Comparison of ENCODE assay signal across 8 mouse cellular contexts in the genomic region with DNA sequence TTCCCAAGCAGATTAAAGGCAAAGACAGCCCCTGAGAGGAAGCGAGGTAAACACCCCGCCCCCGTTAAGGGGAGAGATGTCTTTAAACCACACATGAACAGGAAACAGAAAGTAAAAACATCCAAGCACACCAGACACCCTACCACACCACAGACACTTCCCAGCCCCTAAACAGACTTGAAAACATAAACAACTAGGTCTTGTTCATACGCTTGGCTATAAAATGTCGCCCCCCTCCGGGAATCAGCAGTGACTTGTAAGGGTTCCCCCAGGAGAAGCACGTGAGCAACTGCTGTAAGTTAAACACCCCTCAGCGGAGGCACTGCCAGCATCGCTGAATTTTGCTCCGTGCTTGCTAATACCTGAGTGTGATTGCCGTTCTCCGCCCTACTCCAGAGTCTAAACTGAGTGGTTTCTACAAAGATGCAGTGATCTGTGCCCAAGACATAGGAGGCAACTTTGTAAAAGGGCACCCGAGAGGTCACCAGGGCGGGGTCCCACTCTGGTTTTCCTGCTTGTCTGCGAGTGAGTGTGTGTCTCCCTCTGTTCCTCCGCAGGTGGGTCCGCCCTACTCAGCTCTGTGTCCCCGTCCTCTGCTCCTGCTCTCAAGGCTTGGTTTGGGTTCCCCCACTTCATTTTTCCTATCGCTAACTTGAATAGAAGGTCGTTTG. TPM values are rescaled to one million over a fixed set of nuclear protein-coding genes. Genes with fewer than 3 reads are reported as not detected.
A peak's percentile ranks its signal among the peaks of the same experiment; 100 is the strongest.
DNase-seq lines count a peak whose midpoint lies in the region; ATAC-seq and TF ChIP-seq lines count a peak whose summit lies in the region.

No protein-coding gene starts in this region.

- no peaks in the 10 kb centered on the region for H3K9me3 ChIP-seq in forebrain, postnatal 0 days (ENCODE audit: low read length)
- H3K9me3 ChIP-seq in hindbrain, embryonic 10.5 days, result no peaks in the 10 kb centered on the region

- no peaks in the 10 kb centered on the region for H3K36me3 ChIP-seq in forebrain, postnatal 0 days (ENCODE audit: insufficient read depth)
- H3K36me3 ChIP-seq in hindbrain, embryonic 10.5 days, result no peaks in the 10 kb centered on the region

- 2% methylated on average over 20 of the region's 20 CpGs for WGBS in forebrain, postnatal 0 days
- under 1% methylated on average over 20 of the region's 20 CpGs for WGBS in hindbrain, embryonic 10.5 days

- no peak overlapping the region for H3K27ac ChIP-seq in forebrain, postnatal 0 days (ENCODE audit: low read depth, low read length)
- peak overlapping the region; percentile 74 for H3K27ac ChIP-seq in hindbrain, embryonic 10.5 days

- peaks cover 10% of the 10 kb centered on the region; the same call in 1 of the 2 replicates for H3K4me1 ChIP-seq in forebrain, postnatal 0 days (ENCODE audit: insufficient read depth)
- peaks cover 15% of the 10 kb centered on the region for H3K4me1 ChIP-seq in hindbrain, embryonic 10.5 days (replicated peaks)

- ATAC-seq in forebrain, postnatal 0 days, result 0 out of 2 replicates have a peak, but pooled peaks have one; percentile 43
- peak; percentile 68 for ATAC-seq in megakaryocyte progenitor cell, adult 5-6 weeks (replicated peaks; ENCODE audit: poor library complexity)

- DNase-seq in Muller cell, postnatal 12 days (ENCODE audit: inconsistent ontology term), result peak; percentile 37
- DNase-seq in brain, embryonic 14.5 days (ENCODE audit: low read depth), result peak; percentile 79
- DNase-seq in forebrain, postnatal 0 days, result peak; percentile 33
- DNase-seq in hindbrain, embryonic 10.5 days (ENCODE audit: low spot score), result peak; percentile 47
- DNase-seq in left cerebral cortex, postnatal 36 days (ENCODE audit: low spot score in 2 of 2), result peak; percentile 13 to 26
- DNase-seq in right cerebral cortex, postnatal 25 days, result peak; percentile 24
- DNase-seq in yolk sac, embryonic 10.5 days (ENCODE audit: low spot score), result peak; percentile 83

- TF ChIP-seq CTCF in brain, embryonic 14.5 days (IDR thresholded peaks at IDR 0.05; ENCODE audit: borderline replicate concordance, extremely low read depth, insufficient read depth, insufficient read length), result no peak; the same call in 1 of the 2 replicates
- TF ChIP-seq CTCF in forebrain, postnatal 0 days (IDR thresholded peaks at IDR 0.05; ENCODE audit: low read depth), result no peak; the same call in 1 of the 2 replicates

- no peak for TF ChIP-seq POLR2A in brain, embryonic 14.5 days (IDR thresholded peaks at IDR 0.05; ENCODE audit: borderline replicate concordance, extremely low read depth, insufficient read depth, insufficient read length, poor library complexity, severe bottlenecking)

- intact Hi-C loops in left cerebral cortex, postnatal 36 days (cut with DNase I), result no loop called here

- peak overlapping the region; percentile 61 for H3K4me2 ChIP-seq in forebrain, postnatal 0 days (ENCODE audit: low read depth)

- H3K4me3 ChIP-seq in forebrain, postnatal 0 days (ENCODE audit: low read depth, low read length), result peak overlapping the region; percentile 36
- H3K4me3 ChIP-seq in hindbrain, embryonic 10.5 days, result peak overlapping the region; percentile 57

- H3K9ac ChIP-seq in forebrain, postnatal 0 days, result peak overlapping the region; percentile 22; the same call in 1 of the 2 replicates

- no peaks in the 10 kb centered on the region for H3K27me3 ChIP-seq in forebrain, postnatal 0 days (ENCODE audit: insufficient read depth, low read length)
- peaks cover 19% of the 10 kb centered on the region for H3K27me3 ChIP-seq in hindbrain, embryonic 10.5 days (ENCODE audit: insufficient read depth, poor library complexity, severe bottlenecking)

RNA-seq across cellular contexts. Expression of a gene that starts 8.2 kb away (rescaled TPM):
- 75.1 and 84.8 TPM in 2 replicates for polyA plus RNA-seq in brain, embryonic 14.5 days (2012; rRNA removed)
- 60.6 and 62.4 TPM in 2 replicates for total RNA-seq in forebrain, postnatal 0 days (2014; rRNA removed)
- 7.3 and 11.5 TPM in 2 replicates for polyA plus RNA-seq in forebrain, postnatal 0 days (2015; fragmentation: Nextera tagmentation; extraction: Ambion mirVana)
- polyA plus RNA-seq in hindbrain, embryonic 10.5 days (2016; fragmentation: Nextera tagmentation; extraction: Ambion mirVana), result 25.6 and 31.1 TPM in 2 replicates
- total RNA-seq in left cerebral cortex, postnatal 36 days (2021), result 10 to 100 TPM; 47.2 to 56.9 TPM
- 96.9 and 126 TPM in 2 replicates for total RNA-seq in megakaryocyte progenitor cell, adult 5-6 weeks (2015)
- 67.7 and 72.3 TPM in 2 replicates for total RNA-seq in megakaryocyte progenitor cell, adult 5-6 weeks (2017)

Comparison
In these comparisons a context has a peak if more than half of its experiments do, and no peak if none do; other contexts are left out.
1. DNase-seq: peak in every context shown above with its lines; median percentile 83 in yolk sac, embryonic 10.5 days; 79 in brain, embryonic 14.5 days; 47 in hindbrain, embryonic 10.5 days; 37 in Muller cell, postnatal 12 days; 33 in forebrain, postnatal 0 days; 24 in right cerebral cortex, postnatal 25 days; 20 in left cerebral cortex, postnatal 36 days.